Mouse (Mus musculus): ENCODE results near the gene Paqr4. TPM values are rescaled to one million over a fixed set of nuclear protein-coding genes. Genes with fewer than 3 reads are reported as not detected.

Paqr4 gene
- total and polyA plus RNA-seq, 2 experiments from 2014 or later, result 13.6 to 21.7 TPM

DNA sequence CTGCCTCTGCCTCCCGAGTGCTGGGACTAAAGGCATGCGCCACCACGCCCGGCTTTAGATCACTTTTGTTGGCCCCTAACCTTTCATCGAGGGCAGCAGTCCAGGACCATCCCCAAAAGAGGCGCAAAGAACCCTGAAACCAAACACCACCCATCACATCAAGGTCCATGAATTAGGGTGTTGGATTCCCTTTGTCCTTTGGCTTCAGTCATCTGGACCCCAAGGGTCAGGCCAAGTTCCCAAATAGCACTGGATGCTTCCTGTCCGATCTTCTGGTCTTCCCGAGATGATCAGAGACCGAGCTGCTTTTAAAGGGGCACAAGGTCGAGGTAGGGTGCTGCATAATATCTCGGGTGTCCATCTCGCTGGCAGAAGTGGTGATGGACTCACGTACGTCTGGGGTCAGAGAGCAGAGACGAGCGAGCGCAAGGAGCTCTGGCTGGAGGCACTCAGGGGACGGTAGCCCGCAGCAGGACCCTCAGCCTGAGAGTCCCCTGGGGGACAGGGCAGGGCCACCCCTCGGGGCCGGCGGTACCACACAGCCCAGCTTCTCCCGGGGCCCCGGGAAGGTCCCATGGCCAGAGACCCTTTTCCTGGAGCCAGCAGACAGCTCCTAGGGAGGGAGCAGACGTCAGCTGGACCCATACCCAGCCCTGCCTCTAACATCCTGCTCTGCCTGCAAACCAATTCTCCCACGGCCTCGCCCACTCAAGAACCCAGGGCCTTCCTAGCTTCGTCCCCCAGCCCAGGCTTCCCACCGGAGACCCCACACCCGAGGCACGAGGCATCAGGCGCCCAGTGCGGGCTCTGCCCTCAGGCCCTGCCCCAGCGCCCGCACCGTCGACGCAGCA is 917 bp upstream of the Paqr4 start:
- Histone ChIP-seq H3K4me1 (ENCODE audit: control insufficient read depth, insufficient read depth) (peaks cover 19% of the 10 kb centered on the region), H3K4me3 (ENCODE audit: low read depth, low read length) (no peak overlapping the region), H3K9me3 (replicated peaks; ENCODE audit: control insufficient read depth, low read length) (no peaks in the 10 kb centered on the region), H3K36me3 (replicated peaks; ENCODE audit: control insufficient read depth, insufficient read depth, low read length) (peaks cover 9% of the 10 kb centered on the region; the same call in 1 of the 2 replicates), H3K27ac (ENCODE audit: low read depth) (no peak overlapping the region), H3K9ac (replicated peaks; ENCODE audit: low read depth, low read length) (no peak overlapping the region), H3K4me2 (ENCODE audit: low read depth, low read length) (no peak overlapping the region), H3K27me3 (ENCODE audit: control insufficient read depth, insufficient read depth, low read length) (peaks cover 61% of the 10 kb centered on the region)
- DNase-seq (ENCODE audit: low spot score) (no peak), ATAC-seq (ENCODE audit: insufficient read depth, low read depth) (no peak)
- WGBS, result 47% methylated on average over 38 of the region's 38 CpGs
- TF ChIP-seq CTCF (IDR thresholded peaks at IDR 0.05; ENCODE audit: low read depth) (no peak), EP300 (IDR thresholded peaks at IDR 0.05; ENCODE audit: low read depth) (no peak)

DNA sequence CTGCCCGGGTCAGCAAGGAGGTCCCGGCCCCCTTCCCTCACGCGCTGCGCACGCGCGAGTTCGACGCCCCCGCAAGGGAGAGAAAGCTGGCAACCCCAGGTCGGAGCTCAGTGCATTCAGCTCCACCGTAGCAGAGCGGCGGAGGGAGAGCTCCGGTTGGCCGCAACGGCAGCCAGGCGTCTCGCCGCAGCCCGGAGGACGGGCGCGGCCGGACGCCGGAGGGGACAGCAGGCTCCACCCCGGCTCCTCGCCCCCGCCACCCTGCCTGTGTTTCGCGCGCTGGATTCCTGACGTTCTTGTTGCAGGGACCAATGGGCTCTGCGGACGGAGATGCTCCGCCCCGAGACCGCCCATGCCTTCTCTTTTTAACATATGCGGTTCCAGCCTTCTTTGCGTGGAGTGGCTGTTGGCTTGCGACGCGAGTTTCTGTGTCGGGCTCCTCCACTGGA is 507 bp downstream of the Paqr4 start:
- Histone ChIP-seq H3K27ac (ENCODE audit: low read depth) (peak overlapping the region; percentile 30; the same call in 1 of the 2 replicates), H3K4me3 (ENCODE audit: low read depth, low read length) (peak overlapping the region; percentile 55), H3K9me3 (replicated peaks; ENCODE audit: control insufficient read depth, low read length) (no peaks in the 10 kb centered on the region), H3K36me3 (replicated peaks; ENCODE audit: control insufficient read depth, insufficient read depth, low read length) (peaks cover 19% of the 10 kb centered on the region), H3K4me1 (ENCODE audit: control insufficient read depth, insufficient read depth) (peaks cover 15% of the 10 kb centered on the region), H3K4me2 (ENCODE audit: low read depth, low read length) (peak overlapping the region; percentile 70), H3K27me3 (ENCODE audit: control insufficient read depth, insufficient read depth, low read length) (peaks cover 47% of the 10 kb centered on the region), H3K9ac (replicated peaks; ENCODE audit: low read depth, low read length) (peak overlapping the region; percentile 48)
- ATAC-seq (ENCODE audit: insufficient read depth, low read depth) (peak; percentile 89), DNase-seq (ENCODE audit: low spot score) (peak; percentile 89)
- WGBS, result 1% methylated on average over 33 of the region's 46 CpGs
- no peak for TF ChIP-seq CTCF (IDR thresholded peaks at IDR 0.05; ENCODE audit: low read depth)
- TF ChIP-seq EP300 (IDR thresholded peaks at IDR 0.05; ENCODE audit: low read depth), result no peak

DNA sequence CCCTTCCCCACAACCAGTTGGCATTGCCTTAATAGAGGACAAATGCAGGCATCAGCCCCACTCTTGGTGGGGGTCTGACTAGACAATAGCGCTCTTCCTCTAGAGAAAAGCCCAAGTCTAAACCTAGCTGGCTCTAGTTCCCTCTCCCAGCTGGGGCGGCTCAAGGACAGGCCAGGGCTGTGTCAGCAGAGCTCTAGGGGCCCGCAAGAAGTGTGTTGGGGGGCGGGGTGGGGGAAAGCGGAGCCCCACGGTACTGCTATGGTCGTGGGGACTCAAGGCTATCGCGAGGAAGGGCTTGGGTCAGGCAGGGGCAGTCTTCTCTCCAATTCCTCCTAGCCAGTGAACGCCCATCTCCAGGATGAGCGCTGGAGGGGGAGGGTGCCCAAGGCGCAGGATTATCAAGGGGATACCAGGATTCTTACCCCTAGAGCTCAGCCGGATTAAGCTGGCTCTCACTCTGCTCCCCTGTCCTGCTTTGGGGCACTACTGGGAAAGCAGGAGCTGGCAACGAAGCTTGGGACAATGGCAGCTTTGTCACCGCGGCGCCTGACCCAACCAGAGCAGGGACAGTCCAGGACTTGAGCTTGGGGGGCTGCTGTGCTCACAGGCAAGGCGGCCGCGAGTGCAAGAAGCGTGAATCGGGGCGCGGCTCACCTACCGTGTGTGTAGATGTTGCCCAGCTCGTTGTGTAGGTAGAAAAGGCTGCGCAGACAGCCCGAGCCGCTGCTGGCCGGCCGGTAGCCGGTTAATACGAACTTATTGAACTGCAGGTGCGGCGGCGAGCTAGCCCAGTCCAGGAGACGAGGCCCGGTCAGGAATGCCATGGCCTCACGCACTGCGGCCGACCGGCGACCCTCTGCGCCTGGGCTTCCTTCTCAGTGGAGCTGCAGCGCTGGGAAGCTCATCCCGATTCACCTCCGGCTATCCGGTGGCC is 1.2 kb downstream of the Paqr4 start:
- H3K9ac ChIP-seq (replicated peaks; ENCODE audit: low read depth, low read length), result peak overlapping the region; percentile 48
- no peak for TF ChIP-seq CTCF (IDR thresholded peaks at IDR 0.05; ENCODE audit: low read depth)
- no peak for TF ChIP-seq EP300 (IDR thresholded peaks at IDR 0.05; ENCODE audit: low read depth)
- peaks cover 19% of the 10 kb centered on the region for H3K36me3 ChIP-seq (replicated peaks; ENCODE audit: control insufficient read depth, insufficient read depth, low read length)
- peak overlapping the region; percentile 70 for H3K4me2 ChIP-seq (ENCODE audit: low read depth, low read length)
- DNase-seq (ENCODE audit: low spot score), result peak; percentile 29
- peak; percentile 17; the same call in 1 of the 2 replicates for ATAC-seq (ENCODE audit: insufficient read depth, low read depth)
- peaks cover 40% of the 10 kb centered on the region for H3K27me3 ChIP-seq (ENCODE audit: control insufficient read depth, insufficient read depth, low read length)
- H3K27ac ChIP-seq (ENCODE audit: low read depth), result peak overlapping the region; percentile 30; the same call in 1 of the 2 replicates
- peaks cover 15% of the 10 kb centered on the region for H3K4me1 ChIP-seq (ENCODE audit: control insufficient read depth, insufficient read depth)
- peak overlapping the region; percentile 55 for H3K4me3 ChIP-seq (ENCODE audit: low read depth, low read length)
- 2% methylated on average over 48 of the region's 48 CpGs for WGBS
- H3K9me3 ChIP-seq (replicated peaks; ENCODE audit: control insufficient read depth, low read length), result no peaks in the 10 kb centered on the region

DNA sequence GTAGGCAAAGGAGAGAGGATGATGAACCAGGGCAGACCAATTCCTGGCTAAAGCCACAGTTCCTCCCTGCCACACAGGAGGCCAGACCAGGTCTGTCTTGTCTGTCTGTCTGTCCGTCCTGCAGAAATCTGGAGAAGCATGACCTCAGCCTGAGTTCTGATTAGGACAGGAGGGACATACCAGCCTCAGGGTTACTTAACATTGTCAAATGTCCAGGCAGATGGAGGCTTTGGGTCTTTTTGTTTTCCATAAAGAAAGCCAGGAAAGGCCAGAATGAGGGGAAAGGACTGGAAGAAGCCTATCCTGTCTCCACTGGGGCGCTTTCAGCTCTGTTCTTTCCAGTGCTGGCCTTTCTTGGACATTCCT is 1.8 kb downstream of the Paqr4 start:
- H3K27ac ChIP-seq (ENCODE audit: low read depth), result no peak overlapping the region
- peak overlapping the region; percentile 48 for H3K9ac ChIP-seq (replicated peaks; ENCODE audit: low read depth, low read length)
- no peaks in the 10 kb centered on the region for H3K9me3 ChIP-seq (replicated peaks; ENCODE audit: control insufficient read depth, low read length)
- 49% methylated on average over 2 of the region's 2 CpGs for WGBS
- peak overlapping the region; percentile 70 for H3K4me2 ChIP-seq (ENCODE audit: low read depth, low read length)
- H3K4me1 ChIP-seq (ENCODE audit: control insufficient read depth, insufficient read depth), result peaks cover 15% of the 10 kb centered on the region
- H3K36me3 ChIP-seq (replicated peaks; ENCODE audit: control insufficient read depth, insufficient read depth, low read length), result peaks cover 19% of the 10 kb centered on the region
- ATAC-seq (ENCODE audit: insufficient read depth, low read depth), result no peak
- DNase-seq (ENCODE audit: low spot score), result no peak
- peaks cover 34% of the 10 kb centered on the region for H3K27me3 ChIP-seq (ENCODE audit: control insufficient read depth, insufficient read depth, low read length)
- TF ChIP-seq CTCF (IDR thresholded peaks at IDR 0.05; ENCODE audit: low read depth) (no peak), EP300 (IDR thresholded peaks at IDR 0.05; ENCODE audit: low read depth) (no peak)
- H3K4me3 ChIP-seq (ENCODE audit: low read depth, low read length), result peak overlapping the region; percentile 55

All from heart, postnatal 0 days (tissue).